Mouse (Mus musculus) midbrain, postnatal 0 days (tissue): ENCODE data around the gene Dnaic1. TPM values are rescaled to one million over a fixed set of nuclear protein-coding genes. Genes with fewer than 3 reads are reported as not detected.
A peak's percentile ranks its signal among the peaks of the same experiment; 100 is the strongest.

Source experiments
- ATAC-seq: fragments of 200-750 bp; cut with Nextera tagmentation; 2 replicates; pipeline ENCODE4 v1.8.0; 2017; ENCODE audit warnings: moderate number of reproducible peaks, mild to moderate bottlenecking, moderate TSS enrichment, moderate library complexity; ENCODE audit not compliant: low FRiP score
- DNase-seq: peaks from one replicate; pipeline ENCODE4 v3.0.0-alpha.2; 2015; ENCODE audit warnings: low spot score
- H3K27ac ChIP-seq: fragments of 300-500 bp; sonication (generic); 2 replicates; pipeline ENCODE4 v1.5.1; 2014; ENCODE audit warnings: low read depth, mild to moderate bottlenecking, low read length, mixed read lengths
- H3K27me3 ChIP-seq: fragments of 300-500 bp; sonication (generic); 2 replicates; pipeline ENCODE4 v1.6.1; 2014; ENCODE audit warnings: low read length, control low read depth, mixed read lengths; ENCODE audit not compliant: insufficient read depth
- H3K36me3 ChIP-seq: fragments of 300-500 bp; sonication (generic); 2 replicates; pipeline ENCODE4 v1.6.1; 2014; ENCODE audit warnings: low read length, control low read depth, mixed read lengths; ENCODE audit not compliant: insufficient read depth
- H3K4me1 ChIP-seq: fragments of 300-500 bp; sonication (generic); 2 replicates; pipeline ENCODE4 v1.6.1; 2014; ENCODE audit warnings: mild to moderate bottlenecking, control low read depth, antibody characterized with exemption, low read length, mixed read lengths; ENCODE audit not compliant: insufficient read depth
- H3K4me2 ChIP-seq: fragments of 300-500 bp; sonication (generic); 2 replicates; pipeline ENCODE4 v1.6.1; 2014; ENCODE audit warnings: low read depth, mild to moderate bottlenecking, low read length, mixed read lengths; ENCODE audit not compliant: poor library complexity, severe bottlenecking
- H3K4me3 ChIP-seq: fragments of 300-500 bp; sonication (generic); 2 replicates; pipeline ENCODE4 v1.5.1; 2014; ENCODE audit warnings: low read depth, mild to moderate bottlenecking, low read length, moderate library complexity
- H3K9ac ChIP-seq: fragments of 300-500 bp; sonication (generic); replicated peaks from 2 replicates; pipeline ENCODE4 v1.6.1; 2014; ENCODE audit warnings: mild to moderate bottlenecking, low read length, moderate library complexity, mixed read lengths; ENCODE audit not compliant: poor library complexity, severe bottlenecking
- H3K9me3 ChIP-seq: fragments of 300-500 bp; sonication (generic); 2 replicates; pipeline ENCODE4 v1.6.1; 2016; ENCODE audit warnings: low read length, control low read depth
- CTCF ChIP-seq: IDR thresholded peaks from 2 replicates; pipeline ENCODE4 v1.5.1; 2016; ENCODE audit warnings: antibody characterized with exemption, mild to moderate bottlenecking
- WGBS: fragments of 180-500 bp; shearing (Covaris S2); extraction: QIAGEN DNeasy Blood & Tissue Kit; methylation state at CpG from one replicate; pipeline ENCODE4 v1.1.7; 2014; 5-methylcytosine and 5-hydroxymethylcytosine counted together
- polyA plus RNA-seq: library from polyadenylated mRNA; unstranded; fragments of >200 nt; fragmentation: Nextera tagmentation; extraction: Ambion mirVana; gene quantifications from 2 replicates; pipeline ENCODE4 v1.2.1, GENCODE M21; 2015
- total RNA-seq: library from RNA; depleted of rRNA; stranded (reverse); fragments of >200 nt; gene quantifications from 2 replicates; pipeline ENCODE4 v1.2.3, GENCODE M21; 2014

The Dnaic1 gene
- total and polyA plus RNA-seq, 2 experiments from 2014 or later, result 1.7 to 3.2 TPM

GRCm38 (mm10) chr4:41545985-41546384 is 23.6 kb upstream of the Dnaic1 start:
- Histone ChIP-seq H3K27me3 (no peaks in the 10 kb centered on the region), H3K9me3 (no peaks in the 10 kb centered on the region), H3K4me1 (no peaks in the 10 kb centered on the region), H3K36me3 (no peaks in the 10 kb centered on the region), H3K27ac (no peak overlapping the region), H3K4me3 (no peak overlapping the region), H3K4me2 (no peak overlapping the region), H3K9ac (no peak overlapping the region)
- DNase-seq, result peak; percentile 76
- no peak for ATAC-seq
- WGBS, result 19% methylated on average over 8 of the region's 8 CpGs
- TF ChIP-seq CTCF, result no peak

GRCm38 (mm10) chr4:41547086-41547485 is 22.5 kb upstream of the Dnaic1 start:
- TF ChIP-seq CTCF, result no peak
- no peaks in the 10 kb centered on the region for H3K27me3 ChIP-seq
- no peak overlapping the region for H3K4me2 ChIP-seq
- DNase-seq (no peak), ATAC-seq (no peak)
- H3K9me3 ChIP-seq, result no peaks in the 10 kb centered on the region
- no peaks in the 10 kb centered on the region for H3K36me3 ChIP-seq
- H3K27ac ChIP-seq, result no peak overlapping the region
- 95% methylated on average over 1 of the region's 1 CpGs for WGBS
- no peak overlapping the region for H3K9ac ChIP-seq
- no peak overlapping the region for H3K4me3 ChIP-seq
- H3K4me1 ChIP-seq, result no peaks in the 10 kb centered on the region

GRCm38 (mm10) chr4:41552529-41552928 is 17.0 kb upstream of the Dnaic1 start:
- Histone ChIP-seq H3K4me2 (no peak overlapping the region), H3K36me3 (no peaks in the 10 kb centered on the region; the same call in 1 of the 2 replicates), H3K27ac (no peak overlapping the region), H3K4me3 (no peak overlapping the region), H3K27me3 (no peaks in the 10 kb centered on the region), H3K9ac (no peak overlapping the region), H3K4me1 (peaks cover 6% of the 10 kb centered on the region), H3K9me3 (no peaks in the 10 kb centered on the region)
- TF ChIP-seq CTCF, result peak; percentile 74
- no peak for ATAC-seq
- DNase-seq, result peak; percentile 71
- 47% methylated on average over 6 of the region's 6 CpGs for WGBS

- 63% methylated on average over 11 of the region's 11 CpGs for WGBS
- Histone ChIP-seq H3K27me3 (no peaks in the 10 kb centered on the region), H3K27ac (no peak overlapping the region), H3K4me3 (no peak overlapping the region), H3K36me3 (no peaks in the 10 kb centered on the region; the same call in 1 of the 2 replicates), H3K9ac (no peak overlapping the region), H3K4me1 (peaks cover 9% of the 10 kb centered on the region), H3K4me2 (no peak overlapping the region), H3K9me3 (no peaks in the 10 kb centered on the region)
- no peak for TF ChIP-seq CTCF
- ATAC-seq (no peak), DNase-seq (no peak)
These were observed 16.5 kb upstream of the Dnaic1 start for GRCm38 (mm10) chr4:41553116-41553515.

GRCm38 (mm10) chr4:41554994-41555663 is 14.4 kb upstream of the Dnaic1 start:
- Histone ChIP-seq H3K9ac (no peak overlapping the region), H3K27ac (no peak overlapping the region)

GRCm38 (mm10) chr4:41556311-41556953 is 13.1 kb upstream of the Dnaic1 start:
- H3K36me3 ChIP-seq, result no peaks in the 10 kb centered on the region; the same call in 1 of the 2 replicates
- no peak for DNase-seq
- H3K27me3 ChIP-seq, result no peaks in the 10 kb centered on the region
- no peak overlapping the region for H3K9ac ChIP-seq
- TF ChIP-seq CTCF, result no peak
- peak; percentile 36; the same call in 1 of the 2 replicates for ATAC-seq
- 49% methylated on average over 5 of the region's 5 CpGs for WGBS
- no peak overlapping the region for H3K4me3 ChIP-seq
- H3K4me2 ChIP-seq, result peak overlapping the region; percentile 18; the same call in 1 of the 2 replicates
- H3K9me3 ChIP-seq, result no peaks in the 10 kb centered on the region
- H3K27ac ChIP-seq, result peak overlapping the region; percentile 26; the same call in 1 of the 2 replicates
- H3K4me1 ChIP-seq, result peaks cover 9% of the 10 kb centered on the region

More at GRCm38 (mm10) chr4:41554994-41555663, 14.4 kb upstream of the Dnaic1 start:
- Histone ChIP-seq H3K36me3 (no peaks in the 10 kb centered on the region; the same call in 1 of the 2 replicates), H3K27me3 (no peaks in the 10 kb centered on the region), H3K4me3 (no peak overlapping the region), H3K4me1 (peaks cover 9% of the 10 kb centered on the region), H3K4me2 (no peak overlapping the region), H3K9me3 (no peaks in the 10 kb centered on the region)
- DNase-seq, result no peak
- 78% methylated on average over 14 of the region's 14 CpGs for WGBS
- no peak for TF ChIP-seq CTCF
- no peak for ATAC-seq
